In the genomic region with DNA sequence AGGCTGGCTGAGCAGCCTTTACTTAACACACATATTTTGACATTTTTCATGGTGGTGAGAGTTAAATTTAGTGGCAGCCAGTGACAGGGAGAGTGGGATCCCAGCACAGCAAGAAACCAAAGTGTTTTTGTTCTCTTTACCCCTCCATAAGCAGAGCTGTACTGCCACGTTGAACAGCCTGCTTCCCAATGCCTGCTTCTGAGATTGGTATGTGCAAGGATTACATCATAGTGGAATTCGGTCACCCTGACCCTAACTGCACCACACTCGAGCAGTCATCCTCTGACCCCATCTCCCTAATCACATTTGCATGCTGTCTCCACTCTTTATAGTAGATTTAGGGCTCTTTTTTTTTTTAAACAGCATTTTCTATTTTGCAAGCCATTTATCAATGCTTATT, we compare ENCODE assay signal across 18 mouse cellular contexts. TPM values are rescaled to one million over a fixed set of nuclear protein-coding genes. Genes with fewer than 3 reads are reported as not detected.
DNase-seq lines count a peak whose midpoint lies in the region; ATAC-seq and TF ChIP-seq lines count a peak whose summit lies in the region.
"Had no signal": no experiment of that assay in that cellular context is flagged by ENCODE, and none has a peak within 500 bp of the region (broad histone marks: within the 10 kb centered on the region; RNA-seq: fewer than 3 reads in every experiment).

No protein-coding gene starts in this region.

- H3K4me3 ChIP-seq in kidney, embryonic 15.5 days (replicated peaks): no peak overlapping the region
- no peak overlapping the region for H3K4me3 ChIP-seq in testis, adult 2 months (ENCODE audit: control insufficient read depth, low read depth, low read length)
- no peak overlapping the region for H3K4me3 ChIP-seq in hindbrain, embryonic 13.5 days
- H3K4me3 ChIP-seq: liver, embryonic 13.5 days had no signal

- no peaks in the 10 kb centered on the region for H3K36me3 ChIP-seq in kidney, embryonic 15.5 days
- no peaks in the 10 kb centered on the region for H3K36me3 ChIP-seq in testis, adult 2 months (ENCODE audit: control insufficient read depth, insufficient read depth, low read length)
- H3K36me3 ChIP-seq in hindbrain, embryonic 13.5 days: no peaks in the 10 kb centered on the region
- H3K36me3 ChIP-seq: liver, embryonic 13.5 days had no signal

- no peak for TF ChIP-seq CTCF in testis, adult 2 months (IDR thresholded peaks at IDR 0.05; ENCODE audit: control insufficient read depth, insufficient read depth, insufficient replicate concordance, low read depth, low read length)

- 25% methylated on average over 3 of the region's 3 CpGs for WGBS in kidney, embryonic 15.5 days
- WGBS in hindbrain, embryonic 13.5 days: 40% methylated on average over 3 of the region's 3 CpGs

- H3K27ac ChIP-seq in kidney, embryonic 15.5 days: no peak overlapping the region
- peak overlapping the region; percentile 8; the same call in 1 of the 2 replicates for H3K27ac ChIP-seq in testis, adult 2 months (ENCODE audit: control insufficient read depth, insufficient read depth, low read depth, low read length)
- H3K27ac ChIP-seq in hindbrain, embryonic 13.5 days: no peak overlapping the region
- H3K27ac ChIP-seq: hindbrain, postnatal 0 days; liver, embryonic 13.5 days had no signal

- peaks cover 9% of the 10 kb centered on the region; the same call in 1 of the 2 replicates for H3K4me1 ChIP-seq in kidney, embryonic 15.5 days
- no peaks in the 10 kb centered on the region for H3K4me1 ChIP-seq in testis, adult 2 months (ENCODE audit: control insufficient read depth, insufficient read depth, low read length)
- peaks cover 8% of the 10 kb centered on the region for H3K4me1 ChIP-seq in hindbrain, embryonic 13.5 days (replicated peaks)
- H3K4me1 ChIP-seq: liver, embryonic 13.5 days had no signal

- TF ChIP-seq POLR2A in testis, adult 2 months (IDR thresholded peaks at IDR 0.05; ENCODE audit: control insufficient read depth, low read depth, low read length): no peak

- H3K27me3 ChIP-seq in kidney, embryonic 15.5 days: no peaks in the 10 kb centered on the region
- no peaks in the 10 kb centered on the region for H3K27me3 ChIP-seq in testis, adult 2 months (ENCODE audit: control insufficient read depth, insufficient read depth, low read length)
- H3K27me3 ChIP-seq in hindbrain, embryonic 13.5 days: no peaks in the 10 kb centered on the region
- H3K27me3 ChIP-seq: liver, embryonic 13.5 days had no signal

- H3K9me3 ChIP-seq in kidney, embryonic 15.5 days (replicated peaks): no peaks in the 10 kb centered on the region
- no peaks in the 10 kb centered on the region for H3K9me3 ChIP-seq in hindbrain, embryonic 13.5 days
- H3K9me3 ChIP-seq: liver, embryonic 13.5 days had no signal

- DNase-seq in embryo, embryonic 10 days (ENCODE audit: low spot score): peak; percentile 45
- no peak for DNase-seq in embryo, embryonic 10.5 days (ENCODE audit: low spot score)
- DNase-seq in kidney, adult 11 months: peak; percentile 4
- DNase-seq in testis, postnatal 14 days (ENCODE audit: low spot score): no peak
- no peak for DNase-seq in layer of hippocampus, adult 8-10 months (ENCODE audit: low spot score in 2 of 2)
- DNase-seq: B cell, adult 2 months; cerebellum, adult 9-11 months; gastrocnemius, postnatal 36 days; heart, postnatal 14 days; liver, embryonic 13.5 days; lung, postnatal 10 days; right cerebral cortex, postnatal 25 days had no signal

- H3K9ac ChIP-seq in kidney, embryonic 15.5 days: no peak overlapping the region
- H3K9ac ChIP-seq in hindbrain, embryonic 13.5 days: no peak overlapping the region
- H3K9ac ChIP-seq: liver, embryonic 13.5 days had no signal

- H3K4me2 ChIP-seq in kidney, embryonic 15.5 days: no peak overlapping the region
- H3K4me2 ChIP-seq in hindbrain, embryonic 13.5 days: no peak overlapping the region
- H3K4me2 ChIP-seq: liver, embryonic 13.5 days; midbrain, embryonic 11.5 days had no signal

- ATAC-seq in kidney, embryonic 15.5 days (replicated peaks; ENCODE audit: low FRiP score): no peak
- ATAC-seq in hindbrain, embryonic 13.5 days (ENCODE audit: low FRiP score): no peak
- ATAC-seq: forebrain, embryonic 16.5 days; hindbrain, postnatal 0 days had no signal

RNA-seq across cellular contexts. Expression of gene Prrx1, which starts 28.4 kb away (rescaled TPM):
- 10.5 and 10.9 TPM in 2 replicates for polyA plus RNA-seq in kidney, embryonic 15.5 days (2015; fragmentation: Nextera tagmentation; extraction: Ambion mirVana)
- polyA plus RNA-seq in testis, adult 2 months (2012; rRNA removed): 0.65 and 1.0 TPM in 2 replicates
- 6.4 and 10.6 TPM in 2 replicates for polyA plus RNA-seq in hindbrain, embryonic 13.5 days (2015; fragmentation: Nextera tagmentation; extraction: Ambion mirVana)
- 1 to 10 TPM; 5.3 to 6.9 (median 5.7) TPM for total RNA-seq in layer of hippocampus, adult 8-10 months (2022)

Comparison
In these comparisons a context has a peak if more than half of its experiments do, and no peak if none do; other contexts are left out.
1. DNase-seq: peak in embryo, embryonic 10 days (single experiment) and kidney, adult 11 months (single experiment); none in embryo, embryonic 10.5 days (single experiment), testis, postnatal 14 days (single experiment) and layer of hippocampus, adult 8-10 months (0 of 2).